Mouse (Mus musculus): ENCODE measurements around the gene Acbd6. TPM values are rescaled to one million over a fixed set of nuclear protein-coding genes. Genes with fewer than 3 reads are reported as not detected.

Acbd6 gene
- polyA plus RNA-seq, 1 experiment from 2014 or later: 92.8 TPM

Other genes starting within 250 kb of the Acbd6 start
- gene Xpr1, start 140.7 kb upstream of the Acbd6 start, polyA plus RNA-seq (2014; fragmentation: Nextera tagmentation; extraction: Ambion mirVana): 6.1 and 7.1 TPM in 2 replicates
- gene Lhx4, start 193.6 kb downstream of the Acbd6 start, polyA plus RNA-seq (2014; fragmentation: Nextera tagmentation; extraction: Ambion mirVana): 0.06 TPM in 1 of 2 replicates, not detected in the other

All from limb, embryonic 11.5 days (tissue).